Mouse (Mus musculus): ENCODE results near the gene Prss23. TPM values are rescaled to one million over a fixed set of nuclear protein-coding genes. Genes with fewer than 3 reads are reported as not detected.
A peak's percentile ranks its signal among the peaks of the same experiment; 100 is the strongest.

Gene Prss23
- polyA plus RNA-seq, 1 experiment from 2014 or later = 81.4 TPM

DNA sequence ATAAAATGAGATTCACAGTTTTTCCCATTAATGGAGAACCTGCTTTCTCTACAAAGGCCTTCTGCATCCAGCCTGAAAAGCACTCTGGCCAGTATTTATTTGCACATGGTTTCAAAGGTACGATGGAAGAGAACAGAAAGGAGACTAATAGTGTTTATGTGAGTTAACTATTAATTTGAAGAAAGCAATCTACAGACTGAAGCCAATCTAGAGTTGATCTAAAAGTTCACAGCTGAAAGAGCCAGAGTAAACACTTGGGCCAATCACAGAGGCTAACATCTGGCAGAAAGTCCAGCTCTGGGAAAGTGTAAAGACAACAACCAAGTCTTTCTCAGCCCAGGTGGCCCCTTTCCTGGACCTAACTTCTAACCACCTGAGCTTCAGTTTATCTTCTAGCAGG is 27.1 kb upstream of the Prss23 start:
- Histone ChIP-seq H3K36me3 (no peaks in the 10 kb centered on the region), H3K9ac (no peak overlapping the region), H3K27me3 (no peaks in the 10 kb centered on the region), H3K9me3 (no peaks in the 10 kb centered on the region), H3K27ac (no peak overlapping the region), H3K4me2 (no peak overlapping the region), H3K4me3 (no peak overlapping the region), H3K4me1 (no peaks in the 10 kb centered on the region)
- ATAC-seq (ENCODE audit: insufficient number of reproducible peaks, low FRiP score, low TSS enrichment, low read depth) = no peak
- WGBS = 37% methylated on average over 1 of the region's 1 CpGs

DNA sequence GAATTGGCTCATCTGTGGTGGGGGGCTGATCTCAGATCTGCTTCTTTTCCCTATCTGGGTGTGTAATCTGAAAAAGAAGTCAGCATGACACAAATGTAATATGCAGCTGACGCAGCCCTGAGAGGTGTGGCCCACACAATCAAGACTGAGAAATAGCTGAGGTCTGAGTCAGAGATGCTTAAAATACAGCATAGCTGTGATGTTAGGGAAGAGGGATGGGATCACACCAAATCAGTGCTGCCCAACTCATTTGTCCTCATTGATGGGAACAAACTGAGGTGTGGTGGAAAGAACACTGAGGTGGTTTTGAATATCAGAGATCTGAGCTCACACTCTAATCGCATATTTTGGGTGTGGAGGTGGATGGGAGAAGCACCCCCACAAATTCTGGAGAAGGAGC is 14.0 kb upstream of the Prss23 start:
- H3K27me3 ChIP-seq = no peaks in the 10 kb centered on the region
- H3K9ac ChIP-seq = no peak overlapping the region
- H3K4me1 ChIP-seq = no peaks in the 10 kb centered on the region
- no peak overlapping the region for H3K27ac ChIP-seq
- WGBS = 67% methylated on average over 2 of the region's 2 CpGs
- no peaks in the 10 kb centered on the region for H3K9me3 ChIP-seq
- H3K36me3 ChIP-seq = no peaks in the 10 kb centered on the region
- H3K4me2 ChIP-seq = no peak overlapping the region
- no peak for ATAC-seq (ENCODE audit: insufficient number of reproducible peaks, low FRiP score, low TSS enrichment, low read depth)
- no peak overlapping the region for H3K4me3 ChIP-seq

DNA sequence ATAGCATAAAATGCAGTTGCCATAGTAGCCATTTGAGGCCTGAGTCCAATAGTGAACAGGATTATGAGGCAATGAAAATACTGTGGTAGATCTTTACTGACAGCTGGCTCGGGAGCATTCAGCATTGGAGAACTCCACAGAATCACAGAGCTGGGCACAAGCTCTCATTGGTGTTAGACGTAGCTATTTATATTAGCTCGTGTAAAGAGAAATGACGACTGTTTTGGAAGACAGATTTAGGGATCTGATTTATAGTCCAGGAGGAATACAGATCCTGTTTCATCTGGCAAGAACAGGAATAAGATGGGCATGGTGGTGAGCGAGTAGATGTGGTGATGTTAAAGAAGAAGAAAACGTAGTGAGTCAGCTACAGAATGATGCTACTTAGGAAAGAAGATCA is 12.4 kb upstream of the Prss23 start:
- Histone ChIP-seq H3K9ac (no peak overlapping the region), H3K4me2 (no peak overlapping the region), H3K27me3 (no peaks in the 10 kb centered on the region), H3K9me3 (no peaks in the 10 kb centered on the region), H3K4me1 (no peaks in the 10 kb centered on the region), H3K27ac (no peak overlapping the region), H3K36me3 (no peaks in the 10 kb centered on the region), H3K4me3 (no peak overlapping the region)
- 43% methylated on average over 6 of the region's 6 CpGs for WGBS
- ATAC-seq (ENCODE audit: insufficient number of reproducible peaks, low FRiP score, low TSS enrichment, low read depth) = no peak

DNA sequence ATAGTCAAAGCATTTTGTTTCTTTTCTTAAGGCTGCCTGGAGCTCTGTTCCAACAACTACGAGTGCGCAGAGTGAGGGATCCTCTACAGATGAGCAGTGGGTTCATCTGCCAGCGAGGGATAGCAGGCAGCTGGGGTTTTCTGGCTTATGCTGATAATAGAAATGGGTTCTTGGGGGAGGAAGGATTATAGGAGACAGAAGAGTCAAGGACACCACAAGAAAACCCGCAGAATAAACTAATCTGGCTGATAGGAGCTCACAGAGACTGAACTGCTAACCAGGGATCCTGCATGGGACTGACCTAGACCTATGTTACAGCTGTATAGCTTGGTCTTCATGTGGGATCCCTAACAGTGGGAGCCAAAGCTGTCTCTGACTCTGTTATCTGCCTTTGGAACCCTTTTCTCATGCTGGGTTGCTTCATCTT is 456 bp upstream of the Prss23 start:
- H3K9ac ChIP-seq = no peak overlapping the region
- no peak overlapping the region for H3K4me3 ChIP-seq
- no peak overlapping the region for H3K27ac ChIP-seq
- no peak overlapping the region for H3K4me2 ChIP-seq
- no peaks in the 10 kb centered on the region for H3K9me3 ChIP-seq
- no peaks in the 10 kb centered on the region for H3K36me3 ChIP-seq
- peaks cover 5% of the 10 kb centered on the region; the same call in 1 of the 2 replicates for H3K4me1 ChIP-seq
- 80% methylated on average over 4 of the region's 4 CpGs for WGBS
- ATAC-seq (ENCODE audit: insufficient number of reproducible peaks, low FRiP score, low TSS enrichment, low read depth) = no peak
- H3K27me3 ChIP-seq = no peaks in the 10 kb centered on the region

DNA sequence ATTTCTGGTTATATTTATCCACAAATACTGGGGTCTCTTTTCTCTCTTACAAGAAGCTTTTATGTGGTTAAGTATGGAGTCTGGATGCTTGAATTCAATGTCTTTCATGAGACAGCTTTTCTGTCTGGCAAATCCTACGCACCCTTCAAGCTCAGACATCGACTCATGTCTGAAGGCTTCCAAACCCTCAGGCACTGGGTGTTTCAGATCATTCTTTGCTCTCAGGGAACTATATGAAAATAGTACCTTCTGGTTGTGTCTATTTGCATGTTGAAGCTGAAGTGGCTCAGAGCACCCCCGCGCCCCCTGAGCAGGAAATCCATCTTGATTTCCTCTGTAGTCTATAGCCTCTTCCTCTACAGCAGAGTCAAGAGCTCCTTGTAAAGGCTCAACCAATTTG is 3.2 kb downstream of the Prss23 start:
- 78% methylated on average over 4 of the region's 4 CpGs for WGBS
- H3K27me3 ChIP-seq = peaks cover 8% of the 10 kb centered on the region; the same call in 1 of the 2 replicates
- H3K27ac ChIP-seq = no peak overlapping the region
- no peaks in the 10 kb centered on the region for H3K9me3 ChIP-seq
- H3K36me3 ChIP-seq = no peaks in the 10 kb centered on the region
- H3K4me2 ChIP-seq = no peak overlapping the region
- no peak for ATAC-seq (ENCODE audit: insufficient number of reproducible peaks, low FRiP score, low TSS enrichment, low read depth)
- peaks cover 11% of the 10 kb centered on the region; the same call in 1 of the 2 replicates for H3K4me1 ChIP-seq
- no peak overlapping the region for H3K9ac ChIP-seq
- no peak overlapping the region for H3K4me3 ChIP-seq

DNA sequence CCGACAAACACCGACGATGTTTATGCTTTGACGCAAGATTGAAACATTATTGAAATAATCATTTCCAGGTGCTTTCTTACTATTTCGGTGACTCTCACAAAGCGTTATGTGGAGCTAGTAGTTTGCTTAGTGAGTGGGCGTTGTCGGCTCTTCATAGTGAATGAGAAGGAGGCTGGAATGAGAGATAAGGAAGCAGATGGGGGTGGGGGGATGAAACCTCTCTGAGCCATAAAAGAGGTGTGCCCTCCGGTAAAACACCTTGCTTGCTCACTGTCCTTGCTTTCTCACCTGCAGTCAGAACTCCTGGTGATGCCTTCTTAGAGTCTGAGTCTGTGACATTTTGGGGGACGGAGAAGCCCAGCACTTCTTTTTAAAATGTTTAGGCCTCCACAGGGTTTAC is 4.8 kb downstream of the Prss23 start:
- Histone ChIP-seq H3K27ac (no peak overlapping the region), H3K4me1 (peaks cover 17% of the 10 kb centered on the region; the same call in 1 of the 2 replicates), H3K9me3 (no peaks in the 10 kb centered on the region), H3K27me3 (peaks cover 8% of the 10 kb centered on the region; the same call in 1 of the 2 replicates), H3K36me3 (no peaks in the 10 kb centered on the region), H3K4me2 (no peak overlapping the region), H3K9ac (no peak overlapping the region), H3K4me3 (no peak overlapping the region)
- no peak for ATAC-seq (ENCODE audit: insufficient number of reproducible peaks, low FRiP score, low TSS enrichment, low read depth)
- 32% methylated on average over 10 of the region's 10 CpGs for WGBS

DNA sequence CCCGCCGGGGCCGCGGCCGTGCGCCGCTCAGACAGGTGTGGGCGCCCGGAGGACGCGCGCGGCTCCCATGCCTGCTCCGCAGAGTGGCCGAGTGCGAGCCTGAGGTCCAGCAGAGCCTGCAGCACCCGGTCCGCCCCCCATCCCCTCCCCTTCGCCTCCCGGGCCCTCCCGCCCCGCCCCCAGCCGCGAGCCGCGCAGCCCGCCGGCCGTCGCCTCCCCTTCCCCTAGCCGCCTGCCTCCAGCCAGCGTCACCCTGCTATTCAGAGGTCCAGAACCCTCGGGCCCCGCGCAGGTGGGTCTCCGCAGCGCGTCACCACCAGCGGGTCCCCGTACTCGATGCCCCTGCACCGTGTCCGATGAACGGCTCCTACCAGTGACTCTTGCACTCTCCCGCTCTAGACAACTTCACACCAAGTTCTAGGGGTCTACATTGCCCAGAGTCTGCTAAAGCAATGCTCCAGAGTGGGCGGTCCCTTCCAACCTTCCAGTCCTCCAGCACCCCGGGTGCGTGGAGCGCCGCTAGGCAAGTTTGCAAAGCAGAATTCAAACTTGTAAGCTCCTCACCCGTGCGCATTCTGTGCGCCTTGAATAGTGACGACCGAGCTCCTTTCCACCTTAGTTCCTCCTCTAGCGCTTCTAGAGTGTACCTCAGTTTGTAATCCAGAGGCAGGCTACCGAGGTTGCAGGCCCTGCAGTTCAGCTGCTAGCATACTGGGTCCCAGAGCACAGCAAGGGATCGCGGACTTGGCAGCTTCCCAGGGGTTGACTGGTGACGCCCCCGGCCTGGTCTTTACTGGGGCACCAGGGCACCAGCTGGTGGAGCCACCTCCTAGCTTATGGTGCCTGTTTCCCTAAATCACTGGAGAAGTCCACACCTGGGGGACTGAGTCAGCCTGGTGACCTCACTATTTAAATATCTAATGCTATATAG is 9.3 kb downstream of the Prss23 start:
- peak; percentile 77 for ATAC-seq (ENCODE audit: insufficient number of reproducible peaks, low FRiP score, low TSS enrichment, low read depth)
- Histone ChIP-seq H3K27ac (peak overlapping the region; percentile 86), H3K27me3 (peaks cover 8% of the 10 kb centered on the region; the same call in 1 of the 2 replicates), H3K9ac (peak overlapping the region; percentile 61), H3K36me3 (no peaks in the 10 kb centered on the region), H3K4me1 (peaks cover 16% of the 10 kb centered on the region; the same call in 1 of the 2 replicates), H3K9me3 (no peaks in the 10 kb centered on the region), H3K4me3 (peak overlapping the region; percentile 68), H3K4me2 (peak overlapping the region; percentile 94)
- under 1% methylated on average over 57 of the region's 61 CpGs for WGBS

DNA sequence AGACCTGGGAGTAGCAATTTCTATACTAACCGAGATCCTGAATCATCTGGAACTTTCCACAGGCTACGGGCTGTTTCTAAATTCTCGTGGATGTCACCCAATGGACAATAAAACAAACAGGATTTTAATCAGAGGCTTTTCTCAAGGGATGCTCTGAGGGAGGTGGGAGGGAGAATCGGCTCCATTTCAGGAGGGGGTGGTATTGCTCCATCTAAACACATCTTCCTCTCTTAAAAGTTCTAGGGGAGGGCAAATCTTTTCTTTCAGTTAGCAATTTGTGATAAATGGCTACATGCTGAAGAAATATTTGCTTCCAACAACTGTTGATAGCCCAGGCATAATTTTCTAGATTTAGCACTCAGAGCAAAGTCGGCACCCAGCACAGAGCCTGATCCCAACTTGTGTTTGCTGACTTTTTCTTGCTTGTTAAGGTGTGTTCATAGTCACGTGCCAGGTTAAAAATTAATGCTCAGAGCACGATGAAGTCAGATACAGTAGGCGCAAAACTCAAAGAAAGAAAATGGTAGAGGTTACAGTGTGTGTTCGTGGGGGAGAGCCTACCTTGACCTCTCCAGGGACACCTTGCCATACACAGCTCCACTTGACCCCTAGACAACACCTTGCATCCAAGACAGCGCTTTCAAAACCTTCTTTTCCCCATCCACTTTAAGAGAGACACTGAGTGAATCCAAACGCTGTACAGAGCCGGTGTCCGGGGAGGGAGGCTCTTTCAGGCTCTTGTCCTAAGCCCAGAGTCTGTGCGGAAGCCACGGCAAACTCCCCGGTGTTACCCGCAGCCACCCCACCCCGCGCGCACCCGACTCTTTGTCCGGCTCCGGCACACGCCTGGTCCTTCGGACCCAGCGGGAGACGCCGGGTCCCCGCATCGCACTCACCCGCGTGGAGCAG is 10.2 kb downstream of the Prss23 start:
- peak overlapping the region; percentile 68 for H3K4me3 ChIP-seq
- peaks cover 7% of the 10 kb centered on the region; the same call in 1 of the 2 replicates for H3K27me3 ChIP-seq
- peak overlapping the region; percentile 94 for H3K4me2 ChIP-seq
- 9% methylated on average over 32 of the region's 32 CpGs for WGBS
- ATAC-seq (ENCODE audit: insufficient number of reproducible peaks, low FRiP score, low TSS enrichment, low read depth) = no peak; the same call in 1 of the 2 replicates
- peak overlapping the region; percentile 86 for H3K27ac ChIP-seq
- peak overlapping the region; percentile 61 for H3K9ac ChIP-seq
- no peaks in the 10 kb centered on the region for H3K36me3 ChIP-seq
- peaks cover 9% of the 10 kb centered on the region; the same call in 1 of the 2 replicates for H3K4me1 ChIP-seq
- H3K9me3 ChIP-seq = no peaks in the 10 kb centered on the region

DNA sequence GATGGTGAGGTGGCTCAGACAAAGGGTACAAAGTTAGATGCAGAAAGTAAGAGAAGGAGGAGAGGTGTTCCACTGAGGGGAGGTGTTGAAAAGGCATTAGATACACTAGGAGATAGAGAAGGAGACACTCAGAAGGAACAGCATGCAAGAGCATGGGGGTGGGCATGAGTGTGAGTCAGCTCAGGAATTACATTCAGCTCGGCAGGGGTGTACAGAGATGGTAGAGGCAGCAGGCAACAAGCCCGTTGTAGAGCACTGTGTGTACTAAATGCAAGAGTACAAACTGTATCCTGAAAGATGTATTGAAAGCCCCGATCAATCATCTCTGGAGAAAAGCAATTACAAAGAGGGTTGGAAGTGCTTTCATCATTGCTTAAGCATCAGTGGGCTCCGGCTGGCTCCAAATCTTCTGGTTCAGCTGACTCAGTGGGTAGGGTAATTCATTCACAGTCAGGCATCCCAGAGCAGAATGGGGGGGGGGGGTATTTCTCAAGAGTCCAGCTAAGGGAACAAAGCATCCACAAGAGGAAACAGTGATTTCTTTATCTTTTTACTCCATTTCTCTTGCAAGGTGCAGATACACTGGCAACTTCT is 15.0 kb downstream of the Prss23 start:
- H3K36me3 ChIP-seq = peaks cover 7% of the 10 kb centered on the region; the same call in 1 of the 2 replicates
- no peak overlapping the region for H3K9ac ChIP-seq
- H3K4me2 ChIP-seq = no peak overlapping the region
- no peak for ATAC-seq (ENCODE audit: insufficient number of reproducible peaks, low FRiP score, low TSS enrichment, low read depth)
- WGBS = 77% methylated on average over 4 of the region's 4 CpGs
- no peak overlapping the region for H3K27ac ChIP-seq
- H3K4me3 ChIP-seq = no peak overlapping the region
- H3K27me3 ChIP-seq = no peaks in the 10 kb centered on the region
- peaks cover 4% of the 10 kb centered on the region; the same call in 1 of the 2 replicates for H3K4me1 ChIP-seq
- H3K9me3 ChIP-seq = no peaks in the 10 kb centered on the region

DNA sequence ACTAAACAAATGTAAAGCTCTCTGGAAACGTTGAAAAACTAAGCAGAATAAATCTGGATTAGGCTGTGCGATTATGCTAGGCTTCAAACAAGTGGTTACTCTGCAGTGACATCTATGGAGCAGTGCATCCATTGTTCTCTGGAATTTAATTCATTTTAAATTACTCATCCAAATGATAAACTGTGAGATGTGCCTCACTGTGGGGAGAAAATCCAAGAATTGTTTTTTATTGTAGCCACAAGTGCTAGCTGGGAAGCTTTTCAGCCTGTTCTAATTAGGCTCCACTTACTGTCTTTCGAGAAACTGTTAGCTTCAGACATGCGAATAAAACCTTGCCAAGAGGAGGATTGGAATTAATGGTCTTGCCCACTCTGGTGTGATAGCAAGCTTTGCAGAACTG is 18.3 kb downstream of the Prss23 start:
- no peak overlapping the region for H3K4me3 ChIP-seq
- H3K36me3 ChIP-seq = peaks cover 7% of the 10 kb centered on the region; the same call in 1 of the 2 replicates
- no peak overlapping the region for H3K9ac ChIP-seq
- H3K4me1 ChIP-seq = no peaks in the 10 kb centered on the region
- ATAC-seq (ENCODE audit: insufficient number of reproducible peaks, low FRiP score, low TSS enrichment, low read depth) = no peak
- H3K4me2 ChIP-seq = no peak overlapping the region
- WGBS = 58% methylated on average over 4 of the region's 4 CpGs
- H3K27me3 ChIP-seq = no peaks in the 10 kb centered on the region
- H3K9me3 ChIP-seq = no peaks in the 10 kb centered on the region
- H3K27ac ChIP-seq = no peak overlapping the region

DNA sequence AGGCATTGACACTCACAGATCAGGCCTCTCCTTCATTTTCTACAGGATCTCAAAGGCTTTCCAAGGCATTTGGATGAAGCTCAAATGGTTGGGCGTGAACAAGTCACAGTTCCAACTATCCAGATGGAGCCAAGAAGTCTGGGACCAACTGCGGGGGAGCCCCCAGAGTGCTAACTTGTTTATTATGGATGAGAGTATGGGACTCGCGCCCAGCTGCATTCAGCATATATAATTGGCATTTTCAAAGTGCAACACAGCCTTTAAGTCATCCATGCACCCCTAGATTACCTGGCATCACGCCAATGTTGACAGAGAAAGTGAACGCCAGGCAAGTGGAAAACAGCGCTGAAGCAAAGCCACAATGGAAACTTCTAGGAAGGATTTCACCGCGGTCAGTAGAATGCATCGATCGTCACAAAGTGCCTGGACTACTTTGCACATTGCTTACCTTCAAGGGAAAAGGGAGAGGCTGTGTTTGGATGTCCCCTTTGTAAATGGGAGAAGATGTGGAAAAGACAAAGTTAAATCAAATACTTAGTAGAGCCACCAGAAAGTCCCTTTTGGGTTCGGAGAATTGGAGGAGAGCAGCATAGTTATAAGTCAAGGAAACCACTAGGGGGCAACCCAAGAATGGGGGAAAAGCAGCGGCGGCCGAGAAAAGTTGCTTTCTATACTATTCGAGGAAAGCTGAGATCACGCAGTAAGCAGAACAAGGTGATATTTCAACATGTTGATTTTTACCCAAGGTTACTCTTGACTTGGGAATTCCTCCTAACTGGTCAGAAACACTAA is 27.3 kb downstream of the Prss23 start:
- Histone ChIP-seq H3K4me2 (peak overlapping the region; percentile 34), H3K36me3 (no peaks in the 10 kb centered on the region), H3K4me1 (0 out of 2 replicates have a peak, but pooled peaks cover 5% of the 10 kb centered on the region), H3K9me3 (no peaks in the 10 kb centered on the region), H3K4me3 (peak overlapping the region; percentile 16), H3K9ac (no peak overlapping the region), H3K27me3 (no peaks in the 10 kb centered on the region), H3K27ac (peak overlapping the region; percentile 69; the same call in 1 of the 2 replicates)
- WGBS = 12% methylated on average over 17 of the region's 17 CpGs
- no peak for ATAC-seq (ENCODE audit: insufficient number of reproducible peaks, low FRiP score, low TSS enrichment, low read depth)

Data from limb, embryonic 15.5 days (tissue).